Mouse (Mus musculus) kidney, adult 2 months (tissue): ENCODE results near the gene Mgmt. TPM values are rescaled to one million over a fixed set of nuclear protein-coding genes. Genes with fewer than 3 reads are reported as not detected.

ENCODE experiments used
- DNase-seq: peaks from one replicate; pipeline ENCODE4 v3.0.0; 2021
- H3K27ac ChIP-seq: fragments of 200-500 bp; 2 replicates; pipeline ENCODE4 v1.5.1; 2012; ENCODE audit warnings: low read depth, low read length, control low read depth, inconsistent platforms; ENCODE audit not compliant: insufficient read depth
- H3K27me3 ChIP-seq: fragments of 200-500 bp; replicated peaks from 2 replicates; pipeline ENCODE4 v1.6.1; 2012; ENCODE audit warnings: mild to moderate bottlenecking, moderate library complexity, low read length, inconsistent platforms; ENCODE audit not compliant: control insufficient read depth, insufficient read depth
- H3K36me3 ChIP-seq: fragments of 200-500 bp; 2 replicates; pipeline ENCODE4 v1.6.1; 2012; ENCODE audit warnings: mild to moderate bottlenecking, moderate library complexity, low read length, inconsistent platforms; ENCODE audit not compliant: control insufficient read depth, insufficient read depth
- H3K4me1 ChIP-seq: fragments of 200-500 bp; 2 replicates; pipeline ENCODE4 v1.6.1; 2011; ENCODE audit warnings: low read length; ENCODE audit not compliant: control insufficient read depth, insufficient read depth
- H3K4me3 ChIP-seq: fragments of 200-500 bp; 2 replicates; pipeline ENCODE4 v1.5.1; 2011; ENCODE audit warnings: mild to moderate bottlenecking, low read depth, low read length, control low read depth; ENCODE audit not compliant: insufficient read depth
- CTCF ChIP-seq: fragments of 200-500 bp; conservative IDR thresholded peaks from 2 replicates; pipeline ENCODE4 v1.5.1; 2011; ENCODE audit warnings: low read depth, mild to moderate bottlenecking, control low read depth, low read length, moderate library complexity, mixed read lengths; ENCODE audit not compliant: insufficient read depth, insufficient read length
- POLR2A ChIP-seq: fragments of 200-500 bp; IDR thresholded peaks from one replicate; pipeline ENCODE4 v1.6.1; 2011; ENCODE audit warnings: low read depth, low read length, control low read depth
- WGBS: fragments of 180-500 bp; shearing (Covaris S2); methylation state at CpG from one replicate; pipeline ENCODE4 v1.1.7; 2018; 5-methylcytosine and 5-hydroxymethylcytosine counted together
- polyA plus RNA-seq: library from polyadenylated mRNA; depleted of rRNA; stranded (reverse); fragments of >200 nt; gene quantifications from 2 replicates; pipeline ENCODE4 v1.2.3, GENCODE M21; 2012

The Mgmt gene
- polyA plus RNA-seq, 1 experiment = 5.1 TPM

DNA sequence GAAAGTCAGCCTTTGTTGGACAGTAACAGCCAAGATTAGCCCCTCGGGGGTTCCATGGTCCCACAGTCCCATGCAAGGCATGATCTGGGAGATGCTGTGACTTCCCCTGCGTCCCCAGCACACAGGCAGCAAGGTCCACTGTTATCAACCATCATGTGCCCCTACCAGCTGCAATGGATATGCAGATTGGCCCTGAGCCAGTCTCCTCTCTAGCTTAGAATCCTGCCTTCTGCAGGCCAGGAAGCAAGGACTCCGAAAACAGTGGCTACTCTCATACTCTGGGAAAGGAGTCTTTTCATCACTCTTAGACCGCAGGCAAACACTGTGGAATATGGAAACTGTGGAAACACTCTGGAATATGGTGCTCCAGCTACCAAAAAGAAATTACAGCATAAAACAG is 152.5 kb downstream of the Mgmt start:
- TF ChIP-seq POLR2A (no peak), CTCF (no peak)
- Histone ChIP-seq H3K27me3 (no peaks in the 10 kb centered on the region), H3K36me3 (no peaks in the 10 kb centered on the region), H3K4me1 (no peaks in the 10 kb centered on the region), H3K27ac (no peak overlapping the region), H3K4me3 (no peak overlapping the region)
- 89% methylated on average over 4 of the region's 4 CpGs for WGBS
- DNase-seq = no peak

DNA sequence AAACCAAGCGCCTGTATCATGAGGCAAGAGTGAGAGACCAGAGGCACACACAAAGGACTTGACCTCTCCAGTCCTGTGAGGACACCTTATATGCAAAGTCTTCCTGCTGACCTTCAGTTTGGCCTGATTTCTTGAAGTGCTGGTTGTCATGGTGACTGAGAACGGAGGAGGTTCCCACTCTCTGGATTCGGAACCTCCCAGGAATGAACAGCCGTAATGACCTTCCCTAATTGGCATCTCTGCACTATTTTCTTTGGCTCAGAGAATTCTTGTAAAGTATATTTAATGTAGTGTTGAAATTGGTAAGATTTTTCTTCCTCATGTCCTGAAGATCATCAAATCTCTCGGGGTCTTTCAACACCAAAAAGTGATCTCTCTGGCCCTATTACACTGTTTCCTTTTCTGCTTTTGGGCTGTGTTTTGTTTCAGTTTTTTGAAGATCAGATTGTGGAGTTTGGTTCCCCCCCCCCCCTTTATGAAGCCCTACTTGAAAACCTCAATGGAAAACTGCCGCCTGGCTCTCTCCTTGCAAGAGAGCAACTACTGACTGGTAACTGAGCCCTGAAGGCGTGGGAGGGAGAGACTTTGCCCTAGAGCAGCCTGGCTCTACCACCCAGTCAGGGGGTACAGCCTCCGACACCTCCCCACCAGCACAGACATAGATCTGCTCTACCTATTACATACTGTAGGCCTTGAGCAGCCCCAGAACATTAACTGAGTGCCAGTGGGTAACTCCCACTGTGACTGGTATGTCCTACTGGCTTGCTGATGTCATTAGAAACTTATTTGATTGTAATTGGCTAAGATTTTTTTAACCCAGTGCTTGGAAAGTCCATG is 153.9 kb downstream of the Mgmt start:
- WGBS = 67% methylated on average over 8 of the region's 8 CpGs
- H3K27ac ChIP-seq = no peak overlapping the region

DNA sequence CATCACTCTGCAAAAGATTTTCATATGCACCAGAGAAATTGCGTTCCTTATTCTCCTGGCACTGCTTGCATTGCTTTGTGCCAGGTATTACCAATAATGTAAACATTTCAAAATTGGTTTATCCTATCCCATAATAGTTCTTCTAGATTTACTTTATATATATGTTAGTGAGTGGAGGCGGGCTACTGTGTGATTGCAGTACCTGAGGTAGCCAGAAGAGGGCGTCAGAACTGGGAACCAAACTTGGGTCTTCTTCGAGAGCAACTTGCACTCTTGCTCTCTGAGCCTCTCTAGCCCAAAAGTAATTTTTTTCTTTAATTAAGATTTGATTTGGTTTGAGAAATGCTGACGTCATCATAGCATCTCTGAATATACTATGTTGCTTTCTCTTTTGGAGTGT is 159.9 kb downstream of the Mgmt start:
- 79% methylated on average over 5 of the region's 5 CpGs for WGBS
- H3K4me1 ChIP-seq = no peaks in the 10 kb centered on the region
- no peak for DNase-seq
- TF ChIP-seq POLR2A (no peak), CTCF (peak; percentile 28; the same call in 1 of the 2 replicates)
- H3K27me3 ChIP-seq = no peaks in the 10 kb centered on the region
- no peaks in the 10 kb centered on the region for H3K36me3 ChIP-seq
- H3K27ac ChIP-seq = no peak overlapping the region
- no peak overlapping the region for H3K4me3 ChIP-seq

More for the DNA sequence above, 153.9 kb downstream of the Mgmt start:
- Histone ChIP-seq H3K27me3 (no peaks in the 10 kb centered on the region), H3K4me3 (no peak overlapping the region), H3K36me3 (no peaks in the 10 kb centered on the region), H3K4me1 (no peaks in the 10 kb centered on the region)
- no peak for TF ChIP-seq CTCF
- no peak for TF ChIP-seq POLR2A
- DNase-seq = peak; percentile 4

DNA sequence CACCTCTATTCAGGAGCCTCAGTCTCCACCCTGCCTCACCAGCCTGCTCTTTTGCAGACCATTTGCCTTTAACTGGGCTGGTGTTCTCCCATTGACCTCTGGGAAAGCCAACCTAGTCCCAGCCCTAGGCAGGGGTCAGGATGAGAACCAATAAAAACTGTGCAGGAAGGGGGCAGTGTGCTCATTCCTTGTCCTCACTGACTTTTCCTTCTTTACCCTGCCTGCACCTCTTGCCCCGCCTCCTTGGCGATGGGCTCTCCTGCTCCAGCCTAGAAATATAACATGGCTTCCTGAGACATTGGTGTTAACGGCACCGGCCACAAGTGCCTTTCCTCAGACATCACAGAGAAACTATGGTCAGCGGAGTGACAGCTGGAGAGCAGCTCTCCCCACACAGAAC is 161.7 kb downstream of the Mgmt start:
- no peak overlapping the region for H3K27ac ChIP-seq
- no peak for DNase-seq
- no peak overlapping the region for H3K4me3 ChIP-seq
- no peaks in the 10 kb centered on the region for H3K27me3 ChIP-seq
- no peaks in the 10 kb centered on the region for H3K4me1 ChIP-seq
- WGBS = 50% methylated on average over 5 of the region's 5 CpGs
- H3K36me3 ChIP-seq = no peaks in the 10 kb centered on the region
- no peak for TF ChIP-seq CTCF
- TF ChIP-seq POLR2A = no peak

DNA sequence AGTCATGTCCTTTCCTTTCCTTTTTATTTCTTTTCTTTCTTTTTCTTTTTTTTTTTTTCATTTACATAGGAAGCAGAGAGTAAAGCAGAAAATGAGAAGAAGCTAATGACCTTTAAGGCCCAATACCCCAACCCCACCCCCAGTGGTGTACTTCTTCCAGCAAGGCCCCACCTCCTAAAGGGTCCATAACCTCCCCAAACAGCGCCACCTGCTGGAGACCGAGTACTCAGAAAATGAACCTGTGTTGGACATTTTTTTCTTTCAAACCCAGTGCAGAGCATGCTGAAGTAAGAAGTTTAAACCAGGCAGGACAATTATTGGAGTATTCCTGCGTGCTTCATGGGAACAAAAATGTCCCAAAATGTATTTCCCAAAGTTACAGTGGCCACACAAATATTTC is 166.1 kb downstream of the Mgmt start:
- Histone ChIP-seq H3K27me3 (no peaks in the 10 kb centered on the region), H3K36me3 (no peaks in the 10 kb centered on the region), H3K27ac (no peak overlapping the region), H3K4me3 (no peak overlapping the region), H3K4me1 (no peaks in the 10 kb centered on the region)
- DNase-seq = no peak
- WGBS = 57% methylated on average over 3 of the region's 3 CpGs
- TF ChIP-seq POLR2A (no peak), CTCF (peak; percentile 27; the same call in 1 of the 2 replicates)

DNA sequence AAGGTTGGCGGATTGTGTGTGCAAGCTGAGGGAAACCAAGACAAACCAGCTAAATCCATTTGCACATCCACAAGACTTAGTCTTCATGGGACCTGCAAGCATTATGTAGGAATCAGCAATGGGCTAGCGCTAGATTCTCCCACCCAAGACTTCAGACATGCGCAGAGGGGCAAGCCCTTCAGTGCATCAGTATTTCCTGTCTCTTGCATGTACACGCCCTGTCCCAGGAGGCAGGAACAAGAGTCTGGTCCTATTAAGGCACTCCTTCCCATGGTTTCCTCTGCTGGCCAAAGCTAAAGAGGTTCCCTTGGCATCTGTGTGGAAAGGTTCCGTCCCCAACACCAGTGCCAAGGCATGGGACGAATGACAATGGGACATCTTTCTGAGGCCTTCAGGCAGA is 166.7 kb downstream of the Mgmt start:
- Histone ChIP-seq H3K36me3 (no peaks in the 10 kb centered on the region), H3K27me3 (no peaks in the 10 kb centered on the region), H3K27ac (no peak overlapping the region), H3K4me3 (no peak overlapping the region), H3K4me1 (no peaks in the 10 kb centered on the region)
- WGBS = 91% methylated on average over 6 of the region's 6 CpGs
- no peak for TF ChIP-seq CTCF
- no peak for TF ChIP-seq POLR2A
- no peak for DNase-seq

DNA sequence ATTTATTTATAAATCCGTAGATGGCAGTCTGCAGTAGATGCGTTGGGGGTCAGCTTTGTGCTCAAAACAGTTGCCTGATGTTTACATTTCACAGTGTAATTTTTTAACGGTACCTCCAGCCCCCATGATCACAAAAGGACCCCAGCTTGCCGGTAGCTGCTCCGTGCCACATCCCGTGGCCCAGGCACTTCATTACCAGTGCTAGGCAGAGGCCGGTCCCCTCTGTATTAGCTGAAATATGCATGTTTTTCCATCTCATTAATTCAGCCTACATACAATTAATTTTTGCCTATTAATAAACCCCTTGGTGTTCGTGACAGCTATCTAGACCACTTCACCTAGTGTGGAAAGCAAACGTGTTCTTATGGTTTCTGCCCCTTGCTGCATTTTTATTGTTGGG is 169.8 kb downstream of the Mgmt start:
- TF ChIP-seq CTCF (no peak), POLR2A (no peak)
- 84% methylated on average over 9 of the region's 9 CpGs for WGBS
- no peak for DNase-seq

More for the DNA sequence above, 169.8 kb downstream of the Mgmt start:
- Histone ChIP-seq H3K4me3 (no peak overlapping the region), H3K36me3 (no peaks in the 10 kb centered on the region), H3K27me3 (no peaks in the 10 kb centered on the region), H3K4me1 (no peaks in the 10 kb centered on the region), H3K27ac (no peak overlapping the region)
